Mouse (Mus musculus) MEL (cell line): Measurements from ENCODE around the gene Gprc5b. TPM values are rescaled to one million over a fixed set of nuclear protein-coding genes. Genes with fewer than 3 reads are reported as not detected.

Source experiments
- DNase-seq: peaks from one replicate; pipeline ENCODE4 v3.0.0; 2011; ENCODE audit warnings: low read depth, low spot score
- H3K27ac ChIP-seq: 2 replicates; pipeline ENCODE4 v1.5.1; 2012; ENCODE audit warnings: low read depth, mild to moderate bottlenecking, control low read depth, low read length, moderate library complexity; ENCODE audit not compliant: control insufficient read depth
- H3K27me3 ChIP-seq, 2 experiments: fragments of 150-350 bp in 1 of 2; sonication (generic) in 1 of 2; 2 replicates each; pipeline ENCODE4 v1.6.1; 2012; ENCODE audit warnings: low read length in 2 of 2, mild to moderate bottlenecking in 2 of 2, improper control_type of control experiment in 1 of 2, moderate library complexity in 1 of 2; ENCODE audit not compliant: insufficient read depth in 2 of 2, control insufficient read depth in 1 of 2
- H3K36me3 ChIP-seq, 2 experiments: 2 replicates each; pipeline ENCODE4 v1.6.1; 2012 to 2014; ENCODE audit warnings: low read length in 2 of 2, improper control_type of control experiment in 1 of 2, inconsistent platforms in 1 of 2, mild to moderate bottlenecking in 1 of 2; ENCODE audit not compliant: insufficient read depth in 2 of 2, control insufficient read depth in 1 of 2
- H3K4me1 ChIP-seq, 2 experiments: fragments of 150-350 bp in 1 of 2; sonication (generic) in 1 of 2; 2 replicates each; pipeline ENCODE4 v1.6.1; 2012; ENCODE audit warnings: low read length in 2 of 2, improper control_type of control experiment in 1 of 2, mild to moderate bottlenecking in 1 of 2; ENCODE audit not compliant: insufficient read depth in 2 of 2, control insufficient read depth in 1 of 2
- H3K4me3 ChIP-seq, 2 experiments: fragments of 150-350 bp in 1 of 2; sonication (generic) in 1 of 2; 2 replicates each; pipeline ENCODE4 v1.5.1; 2012; ENCODE audit warnings: low read depth in 2 of 2, low read length in 2 of 2, mild to moderate bottlenecking in 2 of 2, moderate library complexity in 2 of 2, control low read depth in 1 of 2, improper control_type of control experiment in 1 of 2; ENCODE audit not compliant: control insufficient read depth in 1 of 2, insufficient read depth in 1 of 2
- H3K79me2 ChIP-seq: 2 replicates; pipeline ENCODE4 v1.6.1; 2012; ENCODE audit warnings: mild to moderate bottlenecking, low read length, moderate library complexity; ENCODE audit not compliant: control insufficient read depth, poor library complexity, insufficient read depth
- H3K9ac ChIP-seq: 2 replicates; pipeline ENCODE4 v1.6.1; 2012; ENCODE audit warnings: low read depth, mild to moderate bottlenecking, control low read depth, low read length, moderate library complexity; ENCODE audit not compliant: control insufficient read depth, poor library complexity, severe bottlenecking
- H3K9me3 ChIP-seq: fragments of 150-350 bp; sonication (generic); replicated peaks from 2 replicates; pipeline ENCODE4 v1.6.1; 2012; ENCODE audit warnings: mild to moderate bottlenecking, low read length, improper control_type of control experiment, moderate library complexity; ENCODE audit not compliant: insufficient read depth
- CHD2 ChIP-seq: IDR thresholded peaks from 2 replicates; pipeline ENCODE4 v1.6.1; 2011; ENCODE audit warnings: low read length, improper control_type of control experiment
- CTCF ChIP-seq, 3 experiments: IDR thresholded peaks in 2 of 3; conservative IDR thresholded peaks in 1 of 3; 2 replicates each; pipeline ENCODE4 v1.5.1; 2011 to 2012; ENCODE audit warnings: low read length in 3 of 3, low read depth in 2 of 3, mild to moderate bottlenecking in 2 of 3, improper control_type of control experiment in 1 of 3, inconsistent platforms in 1 of 3, mixed read lengths in 1 of 3, moderate library complexity in 1 of 3; ENCODE audit not compliant: control insufficient read depth in 1 of 3, insufficient read depth in 1 of 3, poor library complexity in 1 of 3, severe bottlenecking in 1 of 3
- E2F4 ChIP-seq: IDR thresholded peaks from 2 replicates; pipeline ENCODE4 v1.6.1; 2011; ENCODE audit warnings: low read depth, low read length, improper control_type of control experiment, borderline replicate concordance
- EP300 ChIP-seq, 2 experiments: IDR thresholded peaks; 2 replicates each; pipeline ENCODE4 v1.6.1; 2011; ENCODE audit warnings: improper control_type of control experiment in 2 of 2, low read length in 2 of 2, low read depth in 1 of 2, mild to moderate bottlenecking in 1 of 2
- ETS1 ChIP-seq: IDR thresholded peaks from 2 replicates; pipeline ENCODE4 v1.6.1; 2012; ENCODE audit warnings: low read depth, mild to moderate bottlenecking, inconsistent platforms, low read length, improper control_type of control experiment, moderate library complexity
- JUND ChIP-seq: IDR thresholded peaks from 2 replicates; pipeline ENCODE4 v1.6.1; 2011; ENCODE audit warnings: low read depth, mild to moderate bottlenecking, improper control_type of control experiment, low read length
- KAT2A ChIP-seq: conservative IDR thresholded peaks from 2 replicates; pipeline ENCODE4 v1.6.1; 2012; ENCODE audit warnings: low read depth, low read length, improper control_type of control experiment, inconsistent platforms
- MAX ChIP-seq: IDR thresholded peaks from 2 replicates; pipeline ENCODE4 v1.6.1; 2011; ENCODE audit warnings: low read length, improper control_type of control experiment
- MAZ ChIP-seq: IDR thresholded peaks from 2 replicates; pipeline ENCODE4 v1.6.1; 2012; ENCODE audit warnings: low read depth, mild to moderate bottlenecking, inconsistent platforms, low read length, improper control_type of control experiment
- MEF2A ChIP-seq: IDR thresholded peaks from 2 replicates; pipeline ENCODE4 v1.6.1; 2014; ENCODE audit warnings: low read depth, mild to moderate bottlenecking, inconsistent platforms, low read length, improper control_type of control experiment; ENCODE audit not compliant: poor library complexity, insufficient replicate concordance, severe bottlenecking; ENCODE audit errors: extremely low read depth
- MXI1 ChIP-seq: IDR thresholded peaks from 2 replicates; pipeline ENCODE4 v1.6.1; 2011; ENCODE audit warnings: mild to moderate bottlenecking, low read depth, low read length, improper control_type of control experiment
- MYC ChIP-seq: IDR thresholded peaks from 2 replicates; pipeline ENCODE4 v1.6.1; 2011; ENCODE audit warnings: low read depth, mild to moderate bottlenecking, low read length, improper control_type of control experiment, moderate library complexity
- POLR2AphosphoS5 ChIP-seq: IDR thresholded peaks from 2 replicates; pipeline ENCODE4 v1.6.1; 2012; ENCODE audit warnings: low read depth, borderline replicate concordance, mild to moderate bottlenecking, inconsistent platforms, low read length, moderate library complexity, mixed read lengths
- RCOR1 ChIP-seq: IDR thresholded peaks from 2 replicates; pipeline ENCODE4 v1.6.1; 2012; ENCODE audit warnings: low read depth, mild to moderate bottlenecking, inconsistent platforms, low read length, improper control_type of control experiment
- SIN3A ChIP-seq: IDR thresholded peaks from 2 replicates; pipeline ENCODE4 v1.6.1; 2012; ENCODE audit warnings: low read length, improper control_type of control experiment, inconsistent platforms
- TAL1 ChIP-seq: IDR thresholded peaks from 2 replicates; pipeline ENCODE4 v1.6.1; 2012; ENCODE audit warnings: mild to moderate bottlenecking, inconsistent platforms, low read length, moderate library complexity, mixed read lengths
- TBP ChIP-seq: IDR thresholded peaks from 2 replicates; pipeline ENCODE4 v1.8.0; 2011; ENCODE audit warnings: low read depth, low read length, improper control_type of control experiment
- UBTF ChIP-seq: IDR thresholded peaks from 2 replicates; pipeline ENCODE4 v1.6.1; 2012; ENCODE audit warnings: low read depth, mild to moderate bottlenecking, inconsistent platforms, low read length, improper control_type of control experiment, moderate library complexity, borderline replicate concordance; ENCODE audit not compliant: insufficient read depth
- USF1 ChIP-seq: IDR thresholded peaks from 2 replicates; pipeline ENCODE4 v1.6.1; 2014; ENCODE audit warnings: low read depth, mild to moderate bottlenecking, inconsistent platforms, low read length, improper control_type of control experiment, moderate library complexity
- ZKSCAN1 ChIP-seq: IDR thresholded peaks from 2 replicates; pipeline ENCODE4 v1.6.1; 2012; ENCODE audit warnings: low read depth, mild to moderate bottlenecking, inconsistent platforms, low read length, improper control_type of control experiment, moderate library complexity
- polyA plus RNA-seq, 2 experiments: library from polyadenylated mRNA; stranded (reverse) in 1 of 2; unstranded in 1 of 2; fragments of >175 nt in 1 of 2; fragments of >200 nt in 1 of 2; gene quantifications; 2 replicates each; pipeline versions ENCODE4 v1.2.1 to v1.2.4; 2012; ENCODE audit warnings: low replicate concordance in 2 of 2, low read depth in 1 of 2; ENCODE audit not compliant: insufficient read length in 2 of 2, insufficient read depth in 1 of 2, missing spikeins in 1 of 2
- total RNA-seq: library from RNA; depleted of rRNA; stranded (reverse); fragments of 300-350 nt; gene quantifications from 2 replicates; pipeline ENCODE4 v1.2.3, GENCODE M21; 2012; rRNA removed

The Gprc5b gene
- total and polyA plus RNA-seq, 3 experiments = not detected

DNA sequence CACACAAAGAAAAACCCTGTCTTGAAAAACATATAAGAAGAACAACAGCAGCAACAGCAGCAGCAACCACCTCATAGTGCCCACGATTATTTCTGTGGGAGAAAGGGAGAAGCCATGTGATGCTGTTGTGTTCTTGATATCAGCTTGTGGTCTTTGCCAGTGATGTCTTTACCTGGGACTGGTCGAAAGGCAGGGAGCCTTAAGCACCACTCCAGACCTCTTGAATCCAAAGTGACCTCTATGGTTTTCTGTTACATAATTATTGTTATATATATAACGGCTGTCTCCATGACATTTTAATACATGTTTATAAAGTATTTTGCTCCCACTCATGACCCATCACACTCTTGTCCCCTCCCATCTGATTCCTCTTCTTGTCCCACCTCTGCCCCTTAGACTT is 69.5 kb downstream of the Gprc5b start:
- Histone ChIP-seq H3K79me2 (no peaks in the 10 kb centered on the region), H3K4me1 (no peaks in the 10 kb centered on the region), H3K36me3 (no peaks in the 10 kb centered on the region), H3K9ac (no peak overlapping the region), H3K4me3 (no peak overlapping the region), H3K27me3 (no peaks in the 10 kb centered on the region; a peak in 2 of 4 replicates), H3K27ac (no peak overlapping the region), H3K9me3 (no peaks in the 10 kb centered on the region)
- no peak for TF ChIP-seq JUND
- TF ChIP-seq E2F4 = no peak
- TF ChIP-seq USF1 = no peak
- TF ChIP-seq KAT2A = no peak
- TF ChIP-seq UBTF = no peak
- TF ChIP-seq ZKSCAN1 = no peak
- TF ChIP-seq MEF2A = no peak
- TF ChIP-seq ETS1 = no peak
- no peak for TF ChIP-seq TBP
- no peak for TF ChIP-seq SIN3A
- TF ChIP-seq CHD2 = no peak
- TF ChIP-seq MAX = no peak
- TF ChIP-seq MYC = no peak
- no peak for TF ChIP-seq POLR2AphosphoS5
- no peak for DNase-seq

DNA sequence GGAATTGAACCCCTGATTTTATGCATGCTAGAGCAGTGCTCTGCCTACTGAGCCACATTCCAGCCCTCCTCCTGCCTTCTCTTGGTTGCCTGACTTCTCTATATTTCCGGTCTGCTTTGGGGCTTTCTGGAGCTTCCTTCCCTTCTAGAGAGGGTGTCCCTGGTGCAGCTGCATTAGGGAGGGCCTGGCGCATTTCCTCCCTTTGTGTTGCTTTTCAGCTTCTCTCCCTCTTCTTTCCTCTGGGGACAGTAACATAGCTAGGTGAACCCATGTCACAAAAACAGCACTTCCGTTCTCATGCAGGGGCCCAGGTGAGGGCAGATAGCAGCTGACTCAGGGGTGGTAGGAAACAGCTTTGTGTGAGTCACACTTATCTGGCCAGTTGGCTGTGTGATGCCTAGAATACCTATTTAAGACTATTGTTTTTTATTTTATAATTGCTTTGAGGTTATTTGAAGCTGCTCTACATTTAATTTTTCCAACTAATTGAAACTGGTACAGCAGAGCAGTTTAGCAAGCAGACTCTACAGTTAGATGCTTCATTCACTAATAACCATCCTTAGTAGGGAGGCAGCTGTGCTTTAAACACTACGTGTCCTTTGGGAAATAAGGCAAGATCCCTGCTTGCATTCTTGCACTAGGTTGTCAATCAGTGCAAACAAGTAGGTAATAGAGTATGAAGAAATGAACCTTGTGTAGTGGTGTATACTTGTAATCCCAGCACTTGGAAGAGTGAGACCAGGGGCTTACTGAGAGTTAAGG is 72.4 kb downstream of the Gprc5b start:
- Histone ChIP-seq H3K9me3 (no peaks in the 10 kb centered on the region), H3K36me3 (no peaks in the 10 kb centered on the region), H3K9ac (no peak overlapping the region), H3K79me2 (no peaks in the 10 kb centered on the region), H3K27me3 (no peaks in the 10 kb centered on the region; a peak in 1 of 4 replicates), H3K4me1 (no peaks in the 10 kb centered on the region), H3K4me3 (no peak overlapping the region), H3K27ac (no peak overlapping the region)
- TF ChIP-seq RCOR1 (no peak), TAL1 (no peak), MAZ (no peak), TBP (no peak), MXI1 (no peak), ETS1 (no peak), SIN3A (no peak), CTCF (IDR thresholded peaks at IDR 0.05 in 2 of 3, conservative IDR thresholded peaks at IDR 0.05 in 1 of 3; ENCODE audit: control insufficient read depth in 1 of 3, insufficient read depth in 1 of 3, low read depth in 2 of 3, low read length in 3 of 3, poor library complexity in 1 of 3, severe bottlenecking in 1 of 3) (no peak), EP300 (IDR thresholded peaks at IDR 0.05; ENCODE audit: low read depth in 1 of 2, low read length in 2 of 2) (no peak)
- no peak for DNase-seq

Other genes starting within 250 kb of the Gprc5b start
- gene Iqck, start 139.5 kb downstream of the Gprc5b start, total RNA-seq = 0.20 and 0.39 TPM in 2 replicates
- gene Iqck, start 139.5 kb downstream of the Gprc5b start, polyA plus RNA-seq = under 1 TPM in 1 of 2 experiments, not detected in 1; 0.40 TPM
- 40.3 and 46.8 TPM in 2 replicates for gene Knop1, start 139.0 kb downstream of the Gprc5b start, total RNA-seq
- gene Knop1, start 139.0 kb downstream of the Gprc5b start, polyA plus RNA-seq = 10 to 100 TPM in 1 of 2 experiments, not detected in 1; 66.9 TPM
- gene Gpr139, start 189.4 kb upstream of the Gprc5b start, total RNA-seq = not detected in 2 replicates
- gene Gpr139, start 189.4 kb upstream of the Gprc5b start, polyA plus RNA-seq = not detected